13 mouse cellular contexts compared by ENCODE assay signal in the genomic region with DNA sequence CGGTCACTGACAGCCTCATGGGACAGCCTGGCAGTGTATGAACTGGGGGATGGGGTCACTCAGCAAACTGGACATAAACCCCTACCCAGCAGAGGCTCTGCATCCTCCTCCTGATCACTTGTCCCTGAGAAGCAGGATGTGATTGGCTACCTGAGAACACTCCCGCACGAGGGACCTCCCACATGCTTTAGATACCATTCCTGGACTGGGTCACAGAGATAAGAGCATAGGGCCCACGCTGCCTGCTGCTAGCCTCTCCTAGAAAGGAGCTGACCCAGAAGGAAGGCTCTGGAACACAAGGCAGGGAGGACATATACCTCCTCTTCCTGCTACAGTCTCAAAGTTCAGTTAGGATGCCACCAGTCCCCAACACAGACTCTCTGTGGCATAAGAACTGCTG. TPM values are rescaled to one million over a fixed set of nuclear protein-coding genes. Genes with fewer than 3 reads are reported as not detected.
DNase-seq lines count a peak whose midpoint lies in the region; ATAC-seq lines count a peak whose summit lies in the region.
"Had no signal": no experiment of that assay in that cellular context is flagged by ENCODE, and none has a peak within 500 bp of the region (broad histone marks: within the 10 kb centered on the region; RNA-seq: fewer than 3 reads in every experiment).

No protein-coding gene starts in this region.

- H3K36me3 ChIP-seq in heart, embryonic 15.5 days: peaks cover 31% of the 10 kb centered on the region
- peaks cover 88% of the 10 kb centered on the region for H3K36me3 ChIP-seq in liver, embryonic 12.5 days
- peaks cover 10% of the 10 kb centered on the region for H3K36me3 ChIP-seq in stomach, embryonic 15.5 days

- H3K27me3 ChIP-seq in heart, embryonic 15.5 days: no peaks in the 10 kb centered on the region
- H3K27me3 ChIP-seq in liver, embryonic 12.5 days (replicated peaks): no peaks in the 10 kb centered on the region
- no peaks in the 10 kb centered on the region for H3K27me3 ChIP-seq in stomach, embryonic 15.5 days (replicated peaks)

- no peak overlapping the region for H3K27ac ChIP-seq in heart, embryonic 15.5 days
- H3K27ac ChIP-seq in liver, embryonic 12.5 days: peak overlapping the region; percentile 81
- no peak overlapping the region for H3K27ac ChIP-seq in stomach, embryonic 15.5 days
- H3K27ac ChIP-seq: macrophage had no signal

- no peak overlapping the region for H3K4me2 ChIP-seq in heart, embryonic 15.5 days
- peak overlapping the region; percentile 51 for H3K4me2 ChIP-seq in liver, embryonic 12.5 days
- H3K4me2 ChIP-seq in stomach, embryonic 15.5 days: no peak overlapping the region

- no peak overlapping the region for H3K9ac ChIP-seq in heart, embryonic 15.5 days
- H3K9ac ChIP-seq in liver, embryonic 12.5 days: peak overlapping the region; percentile 48
- no peak overlapping the region for H3K9ac ChIP-seq in stomach, embryonic 15.5 days

- no peak overlapping the region for H3K4me3 ChIP-seq in heart, embryonic 15.5 days
- H3K4me3 ChIP-seq in liver, embryonic 12.5 days: peak overlapping the region; percentile 1; the same call in 1 of the 2 replicates
- H3K4me3 ChIP-seq in stomach, embryonic 15.5 days (replicated peaks): no peak overlapping the region

- no peaks in the 10 kb centered on the region for H3K9me3 ChIP-seq in heart, embryonic 15.5 days (replicated peaks)
- no peaks in the 10 kb centered on the region; the same call in 1 of the 2 replicates for H3K9me3 ChIP-seq in liver, embryonic 12.5 days (replicated peaks)
- H3K9me3 ChIP-seq in stomach, embryonic 15.5 days: no peaks in the 10 kb centered on the region

- 12% methylated on average over 4 of the region's 4 CpGs for WGBS in heart, embryonic 15.5 days
- 29% methylated on average over 4 of the region's 4 CpGs for WGBS in liver, embryonic 12.5 days (ENCODE audit: insufficient replicate concordance)
- WGBS in stomach, embryonic 15.5 days: 44% methylated on average over 4 of the region's 4 CpGs

- H3K4me1 ChIP-seq in heart, embryonic 15.5 days (replicated peaks): peaks cover 10% of the 10 kb centered on the region
- peaks cover 36% of the 10 kb centered on the region for H3K4me1 ChIP-seq in liver, embryonic 12.5 days
- no peaks in the 10 kb centered on the region for H3K4me1 ChIP-seq in stomach, embryonic 15.5 days

- ATAC-seq in heart, embryonic 15.5 days (replicated peaks; ENCODE audit: insufficient number of reproducible peaks, insufficient read depth, low FRiP score, low read depth): peak; percentile 60; the same call in 1 of the 2 replicates
- ATAC-seq in liver, embryonic 12.5 days: peak; percentile 98
- peak; percentile 95 for ATAC-seq in stomach, embryonic 15.5 days (ENCODE audit: insufficient read depth, low FRiP score, low read depth)
- ATAC-seq in granulocyte monocyte progenitor cell, adult 5-6 weeks (replicated peaks; ENCODE audit: poor library complexity, severe bottlenecking): no peak

- DNase-seq in heart, adult 8-10 months (ENCODE audit: low spot score): no peak
- peak; percentile 48 to 66 for DNase-seq in spleen, postnatal 10 days (ENCODE audit: low spot score in 2 of 2)
- no peak for DNase-seq in spleen, adult 18-20 months
- DNase-seq in left cerebral cortex, adult 18-20 months (ENCODE audit: low spot score in 2 of 2): no peak

RNA-seq across cellular contexts. Expression of a gene that starts 22.5 kb away (rescaled TPM):
- polyA plus RNA-seq in heart, embryonic 15.5 days (2015; fragmentation: Nextera tagmentation; extraction: Ambion mirVana): 31.7 and 32.2 TPM in 2 replicates
- total RNA-seq in heart, adult 8-10 months (2022): 10 to 100 TPM; 13.4 to 20.0 (median 13.6) TPM
- 68.2 and 69.9 TPM in 2 replicates for polyA plus RNA-seq in liver, embryonic 12.5 days (2016; fragmentation: Nextera tagmentation; extraction: Ambion mirVana)
- 1.7 and 2.7 TPM in 2 replicates for polyA plus RNA-seq in stomach, embryonic 15.5 days (2015; fragmentation: Nextera tagmentation; extraction: Ambion mirVana)
- total RNA-seq in granulocyte monocyte progenitor cell, adult 5-6 weeks (2014; fragmentation: Nextera tagmentation): not detected in 2 replicates
- total RNA-seq in granulocyte monocyte progenitor cell, adult 5-6 weeks (2017): 0.62 TPM in 1 of 2 replicates, not detected in the other
- total RNA-seq in left cerebral cortex, adult 18-20 months (2021): under 1 TPM; 0.45 to 0.74 TPM
- total RNA-seq: common myeloid progenitor, adult 5-6 weeks; monocyte, adult 5-6 weeks; neutrophil, adult 5-6 weeks had no signal
- polyA plus RNA-seq: C2C12 had no signal

RNA-seq across cellular contexts. Expression of a gene that starts 33.3 kb away (rescaled TPM):
- polyA plus RNA-seq in heart, embryonic 15.5 days (2015; fragmentation: Nextera tagmentation; extraction: Ambion mirVana): 31.2 and 32.8 TPM in 2 replicates
- total RNA-seq in heart, adult 8-10 months (2022): 1 to 10 TPM; 2.1 to 3.7 (median 2.8) TPM
- 55.9 and 58.8 TPM in 2 replicates for polyA plus RNA-seq in liver, embryonic 12.5 days (2016; fragmentation: Nextera tagmentation; extraction: Ambion mirVana)
- 56.6 and 57.5 TPM in 2 replicates for polyA plus RNA-seq in stomach, embryonic 15.5 days (2015; fragmentation: Nextera tagmentation; extraction: Ambion mirVana)
- total RNA-seq in granulocyte monocyte progenitor cell, adult 5-6 weeks (2014; fragmentation: Nextera tagmentation): 47.2 and 51.6 TPM in 2 replicates
- total RNA-seq in granulocyte monocyte progenitor cell, adult 5-6 weeks (2017): 38.0 and 70.5 TPM in 2 replicates
- 1 to 10 TPM; 5.7 to 6.8 TPM for total RNA-seq in left cerebral cortex, adult 18-20 months (2021)

RNA-seq across cellular contexts. Expression of a gene that starts 49.7 kb away (rescaled TPM):
- polyA plus RNA-seq in heart, embryonic 15.5 days (2015; fragmentation: Nextera tagmentation; extraction: Ambion mirVana): 6.2 and 6.8 TPM in 2 replicates
- 1 to 10 TPM; 5.7 to 9.1 (median 7.4) TPM for total RNA-seq in heart, adult 8-10 months (2022)
- polyA plus RNA-seq in liver, embryonic 12.5 days (2016; fragmentation: Nextera tagmentation; extraction: Ambion mirVana): 9.7 and 10.3 TPM in 2 replicates
- polyA plus RNA-seq in stomach, embryonic 15.5 days (2015; fragmentation: Nextera tagmentation; extraction: Ambion mirVana): 6.4 and 9.0 TPM in 2 replicates
- total RNA-seq in granulocyte monocyte progenitor cell, adult 5-6 weeks (2014; fragmentation: Nextera tagmentation): 22.6 and 23.4 TPM in 2 replicates
- total RNA-seq in granulocyte monocyte progenitor cell, adult 5-6 weeks (2017): 12.1 and 15.2 TPM in 2 replicates
- total RNA-seq in left cerebral cortex, adult 18-20 months (2021): 10 to 100 TPM; 14.3 to 16.4 TPM

Comparison
In these comparisons a context has a peak if more than half of its experiments do, and no peak if none do; other contexts are left out.
1. DNase-seq: peak in spleen, postnatal 10 days (2 of 2); none in heart, adult 8-10 months (single experiment), spleen, adult 18-20 months (0 of 2) and left cerebral cortex, adult 18-20 months (0 of 2).
2. RNA of a gene that starts 22.5 kb away (total RNA-seq): 13.4 to 20.0 TPM in heart, adult 8-10 months; 0.45 to 0.74 TPM in left cerebral cortex, adult 18-20 months and 0.62 TPM in granulocyte monocyte progenitor cell, adult 5-6 weeks; every median in the first group is over 4 times any median in the second.
3. RNA of a gene that starts 33.3 kb away (total RNA-seq): 38.0 to 70.5 TPM in granulocyte monocyte progenitor cell, adult 5-6 weeks; 5.7 to 6.8 TPM in left cerebral cortex, adult 18-20 months and 2.1 to 3.7 TPM in heart, adult 8-10 months; every median in the first group is over 4 times any median in the second.